Mouse (Mus musculus) heart, postnatal 0 days (tissue): ENCODE measurements around the gene 2610002M06Rik. TPM values are rescaled to one million over a fixed set of nuclear protein-coding genes. Genes with fewer than 3 reads are reported as not detected.

ENCODE experiments used
- ATAC-seq: fragments of 200-750 bp; cut with Nextera tagmentation; 2 replicates; pipeline ENCODE4 v1.8.0; 2017; ENCODE audit warnings: low read depth, moderate number of reproducible peaks, moderate library complexity; ENCODE audit not compliant: insufficient read depth
- DNase-seq: peaks from one replicate; pipeline ENCODE4 v3.0.0-alpha.2; 2016; ENCODE audit warnings: low spot score
- H3K27ac ChIP-seq: fragments of 300-500 bp; sonication (generic); 2 replicates; pipeline ENCODE4 v1.5.1; 2014; ENCODE audit warnings: low read depth, mild to moderate bottlenecking
- H3K27me3 ChIP-seq: fragments of 300-500 bp; sonication (generic); 2 replicates; pipeline ENCODE4 v1.6.1; 2014; ENCODE audit warnings: low read length, mixed read lengths; ENCODE audit not compliant: control insufficient read depth, insufficient read depth
- H3K36me3 ChIP-seq: fragments of 300-500 bp; sonication (generic); replicated peaks from 2 replicates; pipeline ENCODE4 v1.6.1; 2014; ENCODE audit warnings: low read length, mixed read lengths; ENCODE audit not compliant: control insufficient read depth, insufficient read depth
- H3K4me1 ChIP-seq: fragments of 300-500 bp; sonication (generic); 2 replicates; pipeline ENCODE4 v1.6.1; 2014; ENCODE audit warnings: antibody characterized with exemption; ENCODE audit not compliant: control insufficient read depth, insufficient read depth
- H3K4me2 ChIP-seq: fragments of 300-500 bp; sonication (generic); 2 replicates; pipeline ENCODE4 v1.6.1; 2014; ENCODE audit warnings: low read depth, mild to moderate bottlenecking, low read length, moderate library complexity
- H3K4me3 ChIP-seq: fragments of 300-500 bp; sonication (generic); 2 replicates; pipeline ENCODE4 v1.5.1; 2014; ENCODE audit warnings: low read depth, low read length
- H3K9ac ChIP-seq: fragments of 300-500 bp; sonication (generic); replicated peaks from 2 replicates; pipeline ENCODE4 v1.6.1; 2014; ENCODE audit warnings: low read depth, low read length, mixed read lengths
- H3K9me3 ChIP-seq: fragments of 300-500 bp; sonication (generic); replicated peaks from 2 replicates; pipeline ENCODE4 v1.6.1; 2016; ENCODE audit warnings: low read length; ENCODE audit not compliant: control insufficient read depth
- CTCF ChIP-seq: IDR thresholded peaks from 2 replicates; pipeline ENCODE4 v1.5.1; 2016; ENCODE audit warnings: antibody characterized with exemption, control low read depth, low read depth
- EP300 ChIP-seq: IDR thresholded peaks from 2 replicates; pipeline ENCODE4 v1.6.1; 2016; ENCODE audit warnings: antibody characterized with exemption, low read depth
- WGBS: fragments of 180-500 bp; shearing (Covaris S2); extraction: QIAGEN DNeasy Blood & Tissue Kit; methylation state at CpG from one replicate; pipeline ENCODE4 v1.1.7; 2014; 5-methylcytosine and 5-hydroxymethylcytosine counted together
- polyA plus RNA-seq: library from polyadenylated mRNA; unstranded; fragments of >200 nt; fragmentation: Nextera tagmentation; extraction: Ambion mirVana; gene quantifications from 2 replicates; pipeline ENCODE4 v1.2.1, GENCODE M21; 2015
- total RNA-seq: library from RNA; depleted of rRNA; stranded (reverse); fragments of >200 nt; gene quantifications from 2 replicates; pipeline ENCODE4 v1.2.3, GENCODE M21; 2014; ENCODE audit warnings: low replicate concordance; rRNA removed

2610002M06Rik gene
- total and polyA plus RNA-seq, 2 experiments from 2014 or later, result 5.5 to 9.2 TPM

DNA sequence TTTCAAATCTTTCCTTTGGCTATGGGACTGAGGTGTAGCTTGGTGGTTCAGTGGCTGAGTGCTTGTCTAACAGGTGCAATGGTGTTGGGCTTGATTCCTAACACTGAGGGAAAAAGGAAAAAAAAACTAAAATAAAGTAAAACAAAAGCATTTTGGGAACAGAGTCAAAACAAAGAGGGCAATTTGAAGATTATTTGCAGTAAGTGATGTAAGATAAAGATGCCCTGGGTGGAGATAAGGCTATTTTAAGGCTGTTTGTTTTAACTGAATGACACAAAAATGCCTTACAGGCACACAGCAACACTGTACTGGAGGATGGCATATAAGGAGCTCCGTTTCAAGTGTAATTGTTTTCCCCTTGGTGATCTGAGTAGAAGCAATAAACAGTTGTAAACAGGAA, 20.3 kb downstream of the 2610002M06Rik start:
- no peak overlapping the region for H3K9ac ChIP-seq
- no peak overlapping the region for H3K4me2 ChIP-seq
- TF ChIP-seq CTCF, result no peak
- TF ChIP-seq EP300, result no peak
- no peaks in the 10 kb centered on the region for H3K9me3 ChIP-seq
- H3K4me1 ChIP-seq, result no peaks in the 10 kb centered on the region
- 0 out of 2 replicates have a peak, but pooled peaks cover 4% of the 10 kb centered on the region for H3K36me3 ChIP-seq
- 44% methylated on average over 1 of the region's 1 CpGs for WGBS
- no peak for ATAC-seq
- no peak overlapping the region for H3K4me3 ChIP-seq
- no peak overlapping the region for H3K27ac ChIP-seq
- no peak for DNase-seq
- H3K27me3 ChIP-seq, result no peaks in the 10 kb centered on the region

DNA sequence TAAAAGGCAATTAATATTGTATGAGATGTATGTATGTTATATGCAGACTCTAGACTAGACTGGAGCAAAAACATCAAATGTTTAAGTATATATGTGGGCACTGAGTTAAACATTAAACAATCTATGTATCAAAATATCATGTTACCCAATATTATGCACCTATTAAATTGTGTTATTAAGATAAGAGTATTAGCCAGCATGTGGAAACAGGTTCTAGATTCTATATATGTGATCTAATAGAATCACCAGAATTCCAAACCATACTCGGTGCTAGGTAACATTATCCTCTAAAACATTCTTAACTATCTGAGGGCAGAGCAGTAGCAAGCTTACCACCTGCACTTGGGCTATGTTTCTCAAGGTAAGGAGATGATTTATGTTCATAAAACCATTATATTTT, 23.8 kb downstream of the 2610002M06Rik start, which contains the start of gene Tent5d:
Gene Tent5d, plus strand, starts transcription at position 301 of the 400 bp plus-strand sequence.
- Histone ChIP-seq H3K9ac (no peak within 1 kb of the TSS), H3K27me3 (no peaks in the 10 kb centered on the region), H3K36me3 (0 out of 2 replicates have a peak, but pooled peaks cover 4% of the 10 kb centered on the region), H3K4me2 (no peak within 1 kb of the TSS), H3K4me1 (no peaks in the 10 kb centered on the region), H3K4me3 (no peak within 1 kb of the TSS), H3K27ac (no peak within 1 kb of the TSS), H3K9me3 (no peaks in the 10 kb centered on the region)
- no peak for TF ChIP-seq EP300
- TF ChIP-seq CTCF, result no peak
- ATAC-seq, result no peak
- no peak for DNase-seq
- WGBS, result 79% methylated on average over 1 of the region's 1 CpGs

DNA sequence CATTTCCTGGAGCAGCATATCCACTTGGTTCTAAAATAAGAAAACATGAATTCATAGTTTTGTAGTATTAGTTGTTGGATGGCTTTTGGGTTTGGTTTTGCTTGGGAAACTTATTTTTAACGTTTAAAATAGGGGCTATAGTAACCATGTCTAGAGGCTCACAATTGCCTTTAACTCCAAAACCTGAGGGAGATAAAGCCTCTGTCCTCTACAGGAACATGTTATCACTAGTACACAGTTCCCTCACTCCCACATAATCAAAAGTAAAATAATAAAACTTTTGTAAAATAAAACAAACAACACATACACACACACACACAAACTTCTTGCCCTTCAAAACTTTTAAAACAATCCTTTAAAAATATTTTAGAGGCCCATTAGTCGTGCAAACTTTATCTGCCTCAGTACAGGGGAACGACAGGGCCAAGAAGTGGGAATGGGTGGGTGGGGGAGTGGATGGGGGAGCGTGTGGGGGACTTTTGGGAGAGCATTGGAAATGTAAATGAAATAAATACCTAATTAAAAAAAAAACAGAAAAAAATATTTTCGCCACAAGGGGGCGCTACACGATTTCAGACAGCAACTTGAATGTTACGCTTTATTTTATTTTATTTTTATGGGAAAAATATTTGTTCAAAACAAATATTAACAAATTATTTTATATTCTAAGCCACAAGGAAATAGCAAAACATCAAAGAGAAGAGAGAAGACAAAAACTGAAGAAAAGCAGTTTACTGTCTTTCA, 25.2 kb downstream of the 2610002M06Rik start:
- no peak for DNase-seq
- Histone ChIP-seq H3K36me3 (0 out of 2 replicates have a peak, but pooled peaks cover 4% of the 10 kb centered on the region), H3K9me3 (no peaks in the 10 kb centered on the region), H3K4me1 (no peaks in the 10 kb centered on the region), H3K27me3 (no peaks in the 10 kb centered on the region), H3K4me2 (no peak overlapping the region), H3K9ac (no peak overlapping the region), H3K4me3 (no peak overlapping the region), H3K27ac (no peak overlapping the region)
- ATAC-seq, result no peak
- TF ChIP-seq EP300 (no peak), CTCF (0 out of 2 replicates have a peak, but pooled peaks have one; percentile 6)
- 25% methylated on average over 8 of the region's 8 CpGs for WGBS

DNA sequence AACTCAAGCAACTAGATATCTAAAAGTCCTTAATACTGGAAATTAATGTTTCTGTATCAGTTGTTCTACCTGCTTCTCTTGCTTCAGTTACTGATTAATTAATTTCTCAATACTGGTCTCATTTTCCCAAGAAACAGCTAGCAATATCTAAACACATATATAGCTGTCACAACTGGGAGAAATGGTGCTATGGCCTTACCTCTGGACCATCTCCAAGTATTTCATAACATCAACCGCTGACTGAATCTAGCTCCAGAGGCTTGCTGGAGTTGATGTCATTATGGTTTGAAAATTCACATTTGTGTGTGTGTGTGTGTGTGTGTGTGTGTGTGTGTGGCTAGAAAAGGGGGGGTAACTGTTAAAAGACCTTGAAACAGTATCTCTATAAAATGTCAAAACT, 26.0 kb downstream of the 2610002M06Rik start:
- 67% methylated on average over 1 of the region's 1 CpGs for WGBS
- 0 out of 2 replicates have a peak, but pooled peaks cover 4% of the 10 kb centered on the region for H3K36me3 ChIP-seq
- TF ChIP-seq EP300 (no peak), CTCF (no peak)
- no peak overlapping the region for H3K27ac ChIP-seq
- DNase-seq (no peak), ATAC-seq (no peak)
- H3K9me3 ChIP-seq, result no peaks in the 10 kb centered on the region
- H3K27me3 ChIP-seq, result no peaks in the 10 kb centered on the region
- no peak overlapping the region for H3K9ac ChIP-seq
- no peaks in the 10 kb centered on the region for H3K4me1 ChIP-seq
- no peak overlapping the region for H3K4me2 ChIP-seq
- H3K4me3 ChIP-seq, result no peak overlapping the region

DNA sequence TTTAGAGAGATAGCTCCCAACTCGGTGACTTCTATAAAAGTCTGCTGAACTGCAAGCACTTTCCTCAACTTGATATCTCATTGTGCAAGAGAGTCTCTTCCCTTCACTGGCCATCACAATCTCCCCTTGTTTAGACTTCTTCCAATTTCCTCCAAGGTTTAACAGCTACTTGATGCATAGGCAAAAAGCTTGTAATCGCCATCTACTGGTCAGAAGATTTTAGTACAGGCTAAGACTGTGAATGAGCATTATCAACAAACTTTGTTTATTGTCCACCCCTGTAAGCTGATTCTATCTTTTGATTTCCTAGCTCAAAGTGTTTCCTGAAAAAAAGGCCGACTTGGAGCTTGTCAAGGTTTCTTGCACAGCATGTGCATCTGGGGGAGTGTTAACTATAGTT, 48.2 kb downstream of the 2610002M06Rik start:
- Histone ChIP-seq H3K4me1 (no peaks in the 10 kb centered on the region), H3K4me2 (no peak overlapping the region), H3K27ac (no peak overlapping the region), H3K4me3 (no peak overlapping the region), H3K9ac (no peak overlapping the region), H3K36me3 (no peaks in the 10 kb centered on the region), H3K9me3 (no peaks in the 10 kb centered on the region), H3K27me3 (no peaks in the 10 kb centered on the region)
- TF ChIP-seq EP300, result no peak
- peak; percentile 20 for TF ChIP-seq CTCF
- WGBS, result 11% methylated on average over 3 of the region's 3 CpGs
- DNase-seq (no peak), ATAC-seq (no peak)

Other genes starting within 250 kb of the 2610002M06Rik start
- gene Tbx22, start 148.4 kb downstream of the 2610002M06Rik start, total RNA-seq, result not detected in 2 replicates
- not detected in 2 replicates for gene Tbx22, start 148.4 kb downstream of the 2610002M06Rik start, polyA plus RNA-seq
- gene Tent5d, start 23.7 kb downstream of the 2610002M06Rik start, total RNA-seq, result 0.08 TPM in 1 of 2 replicates, not detected in the other
- 0.18 and 0.34 TPM in 2 replicates for gene Tent5d, start 23.7 kb downstream of the 2610002M06Rik start, polyA plus RNA-seq
- gene Gm732, start 132.1 kb upstream of the 2610002M06Rik start, total RNA-seq, result not detected in 2 replicates
- gene Gm732, start 132.1 kb upstream of the 2610002M06Rik start, polyA plus RNA-seq, result not detected in 2 replicates